Mouse (Mus musculus): ENCODE results near the gene Relch. TPM values are rescaled to one million over a fixed set of nuclear protein-coding genes. Genes with fewer than 3 reads are reported as not detected.
A peak's percentile ranks its signal among the peaks of the same experiment; 100 is the strongest.
"Not testable (repeated sequence)": the region's sequence is repeated elsewhere in the genome, so short reads cannot be mapped to it uniquely, and the experiment has no call there.

Relch gene
- polyA plus RNA-seq, 1 experiment from 2014 or later = 22.1 TPM

DNA sequence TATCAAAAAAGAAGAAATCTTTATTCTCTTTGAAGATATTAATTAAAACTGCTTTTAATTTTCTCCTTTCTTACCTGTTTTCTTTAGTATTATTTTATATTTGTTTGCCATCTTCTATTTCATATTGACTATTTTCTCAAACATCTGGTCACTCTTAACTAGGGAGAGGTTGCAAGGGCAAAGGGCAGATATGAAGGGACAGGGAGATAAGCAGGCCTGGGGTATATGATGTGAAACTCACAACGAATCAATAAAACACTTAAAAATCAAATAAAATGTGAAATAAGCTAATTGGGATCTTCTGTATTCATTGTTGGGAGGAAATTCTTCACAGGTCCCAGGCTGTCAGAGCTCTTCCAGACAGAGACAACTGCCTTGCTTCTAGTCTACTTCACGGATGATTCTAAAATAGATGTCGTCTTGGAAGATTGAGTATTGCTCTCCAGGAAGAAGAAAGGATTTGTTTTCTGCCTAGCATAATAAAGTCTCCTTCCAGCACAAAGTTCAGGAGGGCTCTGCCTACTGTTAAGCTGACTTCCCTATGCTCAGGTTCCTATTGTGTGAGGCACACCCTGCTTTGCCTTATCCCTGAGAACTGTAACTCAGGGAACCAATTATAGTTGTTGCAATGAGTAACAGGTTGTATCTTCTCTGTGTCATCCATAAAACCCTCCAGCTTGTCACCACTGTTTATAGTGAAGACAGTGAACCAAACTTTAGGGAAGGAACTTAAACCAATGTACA lies 95.9 kb downstream of the Relch start:
- H3K4me1 ChIP-seq (ENCODE audit: insufficient read depth, low read length) = no peaks in the 10 kb centered on the region
- no peak overlapping the region for H3K4me2 ChIP-seq (replicated peaks; ENCODE audit: low read depth, low read length)
- peaks cover 4% of the 10 kb centered on the region for H3K9me3 ChIP-seq (ENCODE audit: low read length)
- 0 out of 2 replicates have a peak, but pooled peaks cover under 1% of the 10 kb centered on the region for H3K36me3 ChIP-seq (ENCODE audit: insufficient read depth, low read length)
- WGBS = 72% methylated on average over 3 of the region's 3 CpGs
- no peaks in the 10 kb centered on the region for H3K27me3 ChIP-seq (ENCODE audit: insufficient read depth, low read length)
- no peak for ATAC-seq (ENCODE audit: low FRiP score, low TSS enrichment)
- no peak overlapping the region for H3K4me3 ChIP-seq (ENCODE audit: low read length)
- H3K9ac ChIP-seq (replicated peaks; ENCODE audit: low read length) = no peak overlapping the region
- no peak overlapping the region for H3K27ac ChIP-seq (ENCODE audit: low read length)

DNA sequence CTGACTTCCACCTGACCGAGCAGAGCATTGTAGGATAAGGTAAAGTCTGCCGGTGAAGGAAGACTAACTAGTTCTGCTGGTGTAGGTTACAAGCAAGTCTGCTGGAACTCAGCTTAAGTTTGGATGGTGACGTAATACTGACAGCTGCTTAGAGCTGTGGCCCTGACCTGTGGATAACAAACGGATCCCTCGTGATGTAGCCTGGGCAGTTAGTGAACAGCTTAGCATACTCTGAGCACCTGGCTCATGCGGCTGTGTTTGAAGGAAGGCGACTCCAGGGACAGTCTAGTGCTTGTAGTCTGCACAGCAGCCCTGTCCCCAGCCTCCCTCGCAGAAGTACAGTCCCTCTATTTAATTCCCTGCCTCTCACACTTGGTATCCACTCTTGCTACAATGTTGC lies 101.9 kb downstream of the Relch start:
- H3K4me2 ChIP-seq (replicated peaks; ENCODE audit: low read depth, low read length) = no peak overlapping the region
- no peak for ATAC-seq (ENCODE audit: low FRiP score, low TSS enrichment)
- no peaks in the 10 kb centered on the region for H3K36me3 ChIP-seq (ENCODE audit: insufficient read depth, low read length)
- H3K9me3 ChIP-seq (ENCODE audit: low read length) = peaks cover 4% of the 10 kb centered on the region
- H3K9ac ChIP-seq (replicated peaks; ENCODE audit: low read length) = no peak overlapping the region
- no peaks in the 10 kb centered on the region for H3K27me3 ChIP-seq (ENCODE audit: insufficient read depth, low read length)
- H3K27ac ChIP-seq (ENCODE audit: low read length) = no peak overlapping the region
- WGBS = 71% methylated on average over 8 of the region's 8 CpGs
- H3K4me1 ChIP-seq (ENCODE audit: insufficient read depth, low read length) = no peaks in the 10 kb centered on the region
- H3K4me3 ChIP-seq (ENCODE audit: low read length) = no peak overlapping the region

DNA sequence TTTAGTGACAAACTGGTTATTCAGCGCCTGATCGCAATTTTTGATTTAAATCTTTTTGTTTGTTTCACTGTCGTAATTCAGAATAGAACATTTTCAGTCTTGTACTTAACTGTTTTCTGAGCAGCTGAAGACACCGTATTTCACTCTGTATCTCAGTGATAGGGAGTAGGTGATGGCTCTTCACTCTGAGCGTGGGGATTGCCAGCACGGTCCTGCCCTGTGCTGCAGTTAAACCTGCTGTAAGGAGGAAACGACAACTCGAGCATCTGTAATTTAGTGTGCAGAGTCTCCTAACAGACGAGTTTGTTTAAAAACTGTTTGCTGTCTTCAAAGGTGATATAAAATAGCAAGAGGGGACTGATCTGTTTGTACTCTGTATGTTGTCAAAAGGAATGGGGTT lies 102.4 kb downstream of the Relch start:
- not testable (repeated sequence) for H3K27me3 ChIP-seq (ENCODE audit: insufficient read depth, low read length); H3K9me3 ChIP-seq (ENCODE audit: low read length); H3K4me3 ChIP-seq (ENCODE audit: low read length); H3K4me1 ChIP-seq (ENCODE audit: insufficient read depth, low read length); H3K4me2 ChIP-seq (replicated peaks; ENCODE audit: low read depth, low read length); H3K36me3 ChIP-seq (ENCODE audit: insufficient read depth, low read length); H3K27ac ChIP-seq (ENCODE audit: low read length); H3K9ac ChIP-seq (replicated peaks; ENCODE audit: low read length); ATAC-seq (ENCODE audit: low FRiP score, low TSS enrichment)
- 53% methylated on average over 9 of the region's 9 CpGs for WGBS

DNA sequence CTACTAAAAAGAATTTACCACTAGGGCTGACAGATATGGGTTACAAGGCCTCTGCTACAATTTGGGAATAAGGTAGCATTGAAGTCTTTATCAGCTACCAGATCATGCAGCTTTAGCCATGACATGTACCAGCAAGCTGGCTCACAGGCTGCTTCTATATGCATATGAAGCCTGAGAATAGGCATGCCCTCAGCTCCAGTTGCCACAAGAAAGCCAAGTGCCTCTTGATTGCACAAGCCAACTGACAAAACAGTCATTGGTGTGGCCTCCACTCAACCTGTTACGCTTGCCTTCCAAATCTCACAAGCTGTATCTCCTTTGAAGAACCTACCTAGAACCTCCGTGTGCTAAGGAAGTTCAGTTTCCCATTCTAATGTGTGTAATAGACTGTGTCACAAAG lies 104.7 kb downstream of the Relch start:
- Histone ChIP-seq H3K27me3 (ENCODE audit: insufficient read depth, low read length) (no peaks in the 10 kb centered on the region), H3K27ac (ENCODE audit: low read length) (no peak overlapping the region), H3K4me1 (ENCODE audit: insufficient read depth, low read length) (no peaks in the 10 kb centered on the region), H3K9me3 (ENCODE audit: low read length) (no peaks in the 10 kb centered on the region; the same call in 1 of the 2 replicates), H3K9ac (replicated peaks; ENCODE audit: low read length) (no peak overlapping the region), H3K36me3 (ENCODE audit: insufficient read depth, low read length) (no peaks in the 10 kb centered on the region), H3K4me2 (replicated peaks; ENCODE audit: low read depth, low read length) (no peak overlapping the region), H3K4me3 (ENCODE audit: low read length) (no peak overlapping the region)
- no peak for ATAC-seq (ENCODE audit: low FRiP score, low TSS enrichment)
- WGBS = 92% methylated on average over 2 of the region's 2 CpGs

DNA sequence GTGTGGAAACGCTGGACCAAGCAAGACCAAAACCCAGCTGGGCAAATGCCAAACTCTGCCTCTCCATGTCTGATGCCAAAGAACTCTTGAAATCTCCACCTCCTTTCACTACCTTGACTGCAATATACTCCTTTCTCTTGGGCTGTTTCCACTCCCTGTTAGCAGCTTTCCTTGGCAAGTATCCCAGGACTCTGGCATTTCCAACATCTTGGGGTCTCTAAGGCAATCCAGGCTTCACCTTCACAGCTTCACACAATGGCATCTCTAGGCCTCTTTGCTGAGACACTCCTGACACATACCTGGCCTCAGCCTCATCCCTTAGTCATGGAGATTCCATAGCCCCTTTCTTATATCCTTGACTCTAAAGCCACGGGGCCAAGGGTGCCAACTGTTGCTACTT lies 107.0 kb downstream of the Relch start:
- no peak overlapping the region for H3K4me3 ChIP-seq (ENCODE audit: low read length)
- no peak overlapping the region for H3K27ac ChIP-seq (ENCODE audit: low read length)
- no peak for ATAC-seq (ENCODE audit: low FRiP score, low TSS enrichment)
- no peaks in the 10 kb centered on the region for H3K9me3 ChIP-seq (ENCODE audit: low read length)
- H3K4me1 ChIP-seq (ENCODE audit: insufficient read depth, low read length) = no peaks in the 10 kb centered on the region
- H3K36me3 ChIP-seq (ENCODE audit: insufficient read depth, low read length) = no peaks in the 10 kb centered on the region
- H3K27me3 ChIP-seq (ENCODE audit: insufficient read depth, low read length) = no peaks in the 10 kb centered on the region
- WGBS = 87% methylated on average over 2 of the region's 2 CpGs
- no peak overlapping the region for H3K4me2 ChIP-seq (replicated peaks; ENCODE audit: low read depth, low read length)
- H3K9ac ChIP-seq (replicated peaks; ENCODE audit: low read length) = no peak overlapping the region

DNA sequence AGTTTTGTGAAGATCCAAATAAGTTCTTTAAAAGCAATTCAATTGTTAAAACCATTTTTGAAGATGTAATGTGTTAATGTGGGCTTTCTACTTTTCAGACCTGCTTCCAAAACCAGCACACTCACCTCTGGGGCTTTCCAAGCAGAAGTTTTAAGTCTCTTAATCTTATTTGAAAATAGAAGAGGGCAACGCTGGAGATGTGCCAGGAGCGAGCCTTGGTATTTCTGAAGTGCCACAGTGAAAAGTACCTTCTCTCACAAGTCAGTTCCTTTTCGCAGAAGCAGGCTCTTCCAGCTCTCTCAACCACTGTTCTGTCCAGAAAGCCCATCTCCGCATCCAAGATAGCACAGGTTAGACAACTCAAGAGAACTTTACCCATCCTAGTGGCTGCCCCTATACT lies 112.8 kb downstream of the Relch start:
- Histone ChIP-seq H3K36me3 (ENCODE audit: insufficient read depth, low read length) (no peaks in the 10 kb centered on the region), H3K9ac (replicated peaks; ENCODE audit: low read length) (no peak overlapping the region), H3K4me1 (ENCODE audit: insufficient read depth, low read length) (peaks cover 11% of the 10 kb centered on the region), H3K4me2 (replicated peaks; ENCODE audit: low read depth, low read length) (no peak overlapping the region), H3K9me3 (ENCODE audit: low read length) (no peaks in the 10 kb centered on the region), H3K4me3 (ENCODE audit: low read length) (no peak overlapping the region), H3K27ac (ENCODE audit: low read length) (no peak overlapping the region), H3K27me3 (ENCODE audit: insufficient read depth, low read length) (peaks cover 16% of the 10 kb centered on the region)
- WGBS = 85% methylated on average over 4 of the region's 4 CpGs
- no peak for ATAC-seq (ENCODE audit: low FRiP score, low TSS enrichment)

DNA sequence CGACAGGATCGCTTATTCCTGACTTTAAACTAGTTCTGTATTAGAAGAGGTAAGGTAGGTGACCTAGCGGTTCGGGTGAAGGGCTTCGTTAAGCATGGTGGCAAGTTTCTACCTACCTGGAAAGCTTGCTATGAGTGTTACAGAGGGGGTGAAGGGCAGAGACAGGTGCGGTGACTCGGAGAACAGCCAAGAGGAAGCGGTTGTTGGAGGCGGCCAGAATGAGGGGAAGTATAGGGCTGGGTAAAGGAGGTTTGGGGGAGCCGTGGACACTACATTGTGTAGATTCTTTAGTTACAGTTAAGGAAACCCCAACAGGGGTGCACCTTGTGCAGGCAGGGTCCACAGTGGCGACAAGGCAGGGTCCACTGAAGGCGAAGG lies 116.4 kb downstream of the Relch start:
- Histone ChIP-seq H3K27ac (ENCODE audit: low read length) (no peak overlapping the region), H3K9ac (replicated peaks; ENCODE audit: low read length) (peak overlapping the region; percentile 80), H3K4me1 (ENCODE audit: insufficient read depth, low read length) (peaks cover 14% of the 10 kb centered on the region), H3K4me2 (replicated peaks; ENCODE audit: low read depth, low read length) (peak overlapping the region; percentile 99), H3K36me3 (ENCODE audit: insufficient read depth, low read length) (no peaks in the 10 kb centered on the region), H3K9me3 (ENCODE audit: low read length) (no peaks in the 10 kb centered on the region), H3K4me3 (ENCODE audit: low read length) (peak overlapping the region; percentile 77), H3K27me3 (ENCODE audit: insufficient read depth, low read length) (peaks cover 26% of the 10 kb centered on the region)
- ATAC-seq (ENCODE audit: low FRiP score, low TSS enrichment) = peak; percentile 28; the same call in 1 of the 2 replicates
- 29% methylated on average over 12 of the region's 12 CpGs for WGBS

DNA sequence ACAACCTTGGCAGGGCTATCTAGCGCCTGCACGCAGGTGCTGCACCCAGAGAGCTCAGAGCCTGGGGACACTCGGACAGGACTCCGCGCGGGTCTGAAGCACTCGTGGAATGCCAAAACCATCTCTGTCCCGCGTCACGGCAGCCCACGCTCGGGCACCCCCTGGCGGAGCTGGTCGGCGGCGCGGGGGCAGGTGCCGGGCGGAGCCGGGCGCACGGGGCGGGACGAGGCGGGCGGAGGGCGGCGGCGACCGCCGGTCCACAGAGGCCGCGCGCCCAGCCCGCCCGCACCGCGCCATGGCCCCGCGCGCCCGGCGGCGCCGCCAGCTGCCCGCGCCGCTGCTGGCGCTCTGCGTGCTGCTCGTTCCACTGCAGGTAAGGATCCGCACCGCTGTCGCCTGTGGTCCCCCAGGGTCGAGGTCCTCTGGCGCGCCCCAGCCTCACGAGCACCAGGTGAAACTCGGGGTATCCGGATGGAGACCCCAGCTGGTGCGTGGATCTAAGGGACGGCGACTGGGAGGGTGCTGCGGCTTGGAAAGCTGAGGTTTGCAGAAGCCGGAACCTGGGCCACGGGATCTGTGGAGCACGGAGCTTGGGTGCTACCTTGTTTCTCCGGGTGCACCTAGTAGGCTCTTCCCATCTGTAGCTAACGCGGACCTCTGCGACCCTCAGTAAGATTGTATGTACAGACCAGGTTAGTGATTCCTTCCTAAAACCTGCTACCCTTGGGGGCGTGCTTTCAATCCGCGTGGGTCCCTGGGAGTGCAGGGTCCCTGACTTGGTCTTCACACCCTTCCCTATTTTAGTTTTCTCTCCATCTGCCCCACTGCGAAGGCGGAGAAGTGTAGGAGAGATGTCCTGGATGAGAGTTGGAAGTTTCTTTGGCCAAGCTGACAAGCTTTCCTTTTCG lies 117.0 kb downstream of the Relch start, which contains the start of gene Tnfrsf11a:
TSS of gene Tnfrsf11a (plus strand) at position 262 of the 908 bp plus-strand sequence.
- H3K4me2 ChIP-seq (replicated peaks; ENCODE audit: low read depth, low read length) = peak within 1 kb of the TSS; percentile 99
- no peak within 1 kb of the TSS for H3K27ac ChIP-seq (ENCODE audit: low read length)
- H3K9me3 ChIP-seq (ENCODE audit: low read length) = no peaks in the 10 kb centered on the region
- H3K4me3 ChIP-seq (ENCODE audit: low read length) = peak within 1 kb of the TSS; percentile 77
- no peaks in the 10 kb centered on the region for H3K36me3 ChIP-seq (ENCODE audit: insufficient read depth, low read length)
- peak within 1 kb of the TSS; percentile 80 for H3K9ac ChIP-seq (replicated peaks; ENCODE audit: low read length)
- peaks cover 14% of the 10 kb centered on the region for H3K4me1 ChIP-seq (ENCODE audit: insufficient read depth, low read length)
- H3K27me3 ChIP-seq (ENCODE audit: insufficient read depth, low read length) = peaks cover 26% of the 10 kb centered on the region
- WGBS = 3% methylated on average over 66 of the region's 77 CpGs
- ATAC-seq (ENCODE audit: low FRiP score, low TSS enrichment) = peak; percentile 91

DNA sequence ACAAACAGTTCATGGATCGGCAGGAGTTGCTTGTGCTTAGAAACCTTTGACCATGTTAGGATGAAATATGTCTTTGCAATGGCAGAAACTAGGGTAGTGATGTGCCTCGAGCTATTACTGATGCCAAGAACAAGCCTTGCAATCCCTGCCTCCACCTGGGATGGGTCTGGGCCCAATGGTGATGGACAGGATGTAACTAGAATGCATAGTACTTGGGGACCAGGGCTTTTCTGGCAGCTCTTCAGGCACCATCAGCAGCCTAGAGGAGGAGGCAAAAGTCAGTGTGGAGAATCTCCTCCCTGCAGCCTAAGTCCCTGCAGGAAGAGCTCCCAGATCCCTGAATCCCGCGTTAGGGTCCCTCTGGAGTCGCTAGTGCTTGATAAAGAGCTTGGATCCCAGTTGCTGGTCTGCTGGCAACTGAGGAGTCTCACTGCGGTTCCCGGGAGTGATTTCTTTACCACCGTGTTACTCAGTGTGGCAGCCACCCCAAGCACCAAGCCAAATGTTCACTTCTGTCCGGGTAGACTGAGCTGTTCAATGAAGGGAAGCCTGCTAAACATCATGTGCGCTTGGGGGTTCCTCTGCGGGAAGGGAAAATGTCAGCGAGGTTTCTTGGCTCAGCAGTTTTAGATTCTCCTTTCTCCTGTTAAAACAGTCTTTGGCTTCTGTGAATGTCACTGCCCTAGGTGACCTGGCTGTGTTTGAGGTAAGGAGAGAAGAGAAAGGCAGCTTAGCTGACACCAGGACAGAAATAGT lies 117.9 kb downstream of the Relch start:
- no peak for ATAC-seq (ENCODE audit: low FRiP score, low TSS enrichment)
- Histone ChIP-seq H3K4me2 (replicated peaks; ENCODE audit: low read depth, low read length) (peak overlapping the region; percentile 99), H3K9ac (replicated peaks; ENCODE audit: low read length) (peak overlapping the region; percentile 80), H3K27me3 (ENCODE audit: insufficient read depth, low read length) (peaks cover 26% of the 10 kb centered on the region), H3K36me3 (ENCODE audit: insufficient read depth, low read length) (no peaks in the 10 kb centered on the region), H3K4me3 (ENCODE audit: low read length) (peak overlapping the region; percentile 77), H3K27ac (ENCODE audit: low read length) (no peak overlapping the region), H3K4me1 (ENCODE audit: insufficient read depth, low read length) (peaks cover 14% of the 10 kb centered on the region), H3K9me3 (ENCODE audit: low read length) (no peaks in the 10 kb centered on the region)
- 24% methylated on average over 12 of the region's 12 CpGs for WGBS

Data from kidney, embryonic 16.5 days (tissue).